Mouse (Mus musculus) layer of hippocampus, postnatal 36 days (tissue): ENCODE results near the gene Tob1. TPM values are rescaled to one million over a fixed set of nuclear protein-coding genes. Genes with fewer than 3 reads are reported as not detected.

Source experiments
- DNase-seq, 2 experiments: peaks; one replicate each; pipeline ENCODE4 v3.0.0; 2022
- total RNA-seq, 2 experiments: library from RNA; stranded (reverse); gene quantifications; 2 replicates each; pipeline ENCODE4 v1.2.3; 2021

Tob1 gene
- total RNA-seq, 2 experiments from 2014 or later: 37.5 to 37.7 TPM

DNA sequence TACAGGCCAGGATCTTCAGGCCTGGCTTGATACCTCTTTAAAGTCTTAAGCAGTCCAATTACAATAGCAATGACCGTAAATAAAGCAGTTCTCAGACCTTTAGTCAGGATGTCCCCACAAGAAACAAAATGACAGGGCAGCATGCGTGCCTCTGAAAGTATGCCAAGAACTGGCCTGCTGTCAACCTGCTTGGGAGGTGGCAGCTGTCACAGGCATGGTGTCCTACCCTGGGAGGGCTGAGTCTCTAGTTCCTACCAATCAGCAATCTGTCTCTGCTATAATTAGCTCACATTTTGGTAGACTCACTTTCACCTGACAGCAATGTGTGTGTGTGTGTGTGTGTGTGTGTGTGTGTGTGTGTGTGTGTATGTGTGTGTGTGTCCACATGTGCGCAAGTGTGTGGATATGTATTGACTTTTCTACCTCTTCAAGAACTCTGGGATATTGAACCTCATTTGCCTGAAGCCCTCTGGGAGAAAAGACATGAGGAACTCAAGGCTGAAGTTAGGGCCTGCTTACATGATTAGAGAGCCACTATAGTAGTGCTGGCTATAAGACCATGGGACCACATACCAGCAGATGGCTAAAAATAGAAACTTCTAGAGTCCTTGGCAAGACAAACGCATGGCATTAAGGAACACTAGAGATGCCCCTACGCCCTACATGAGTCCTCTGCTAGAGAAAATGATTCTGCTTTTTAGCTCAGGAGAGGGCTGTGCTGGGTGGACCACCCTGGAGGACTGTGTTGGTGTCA is 18.1 kb downstream of the Tob1 start:
- DNase-seq: no peak

DNA sequence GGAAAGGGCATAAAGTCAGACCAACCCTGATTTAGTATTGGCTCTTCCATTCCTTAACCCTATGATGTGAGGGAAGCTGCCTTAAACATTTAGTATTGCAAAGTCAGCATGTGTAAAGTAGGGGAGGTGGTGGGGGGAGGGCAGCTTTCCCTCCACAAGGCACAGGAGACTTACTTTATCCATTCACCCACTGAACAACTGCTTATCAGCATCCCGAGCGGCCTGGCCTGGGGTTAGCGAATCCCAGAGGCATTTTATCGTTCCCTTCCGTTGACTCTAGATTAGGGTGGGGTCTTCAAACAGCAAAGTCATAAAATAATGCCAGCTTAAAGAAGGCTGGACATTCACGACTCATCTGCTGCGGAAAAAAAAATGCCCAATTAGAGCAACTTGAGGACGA is 19.0 kb downstream of the Tob1 start:
- no peak for DNase-seq

DNA sequence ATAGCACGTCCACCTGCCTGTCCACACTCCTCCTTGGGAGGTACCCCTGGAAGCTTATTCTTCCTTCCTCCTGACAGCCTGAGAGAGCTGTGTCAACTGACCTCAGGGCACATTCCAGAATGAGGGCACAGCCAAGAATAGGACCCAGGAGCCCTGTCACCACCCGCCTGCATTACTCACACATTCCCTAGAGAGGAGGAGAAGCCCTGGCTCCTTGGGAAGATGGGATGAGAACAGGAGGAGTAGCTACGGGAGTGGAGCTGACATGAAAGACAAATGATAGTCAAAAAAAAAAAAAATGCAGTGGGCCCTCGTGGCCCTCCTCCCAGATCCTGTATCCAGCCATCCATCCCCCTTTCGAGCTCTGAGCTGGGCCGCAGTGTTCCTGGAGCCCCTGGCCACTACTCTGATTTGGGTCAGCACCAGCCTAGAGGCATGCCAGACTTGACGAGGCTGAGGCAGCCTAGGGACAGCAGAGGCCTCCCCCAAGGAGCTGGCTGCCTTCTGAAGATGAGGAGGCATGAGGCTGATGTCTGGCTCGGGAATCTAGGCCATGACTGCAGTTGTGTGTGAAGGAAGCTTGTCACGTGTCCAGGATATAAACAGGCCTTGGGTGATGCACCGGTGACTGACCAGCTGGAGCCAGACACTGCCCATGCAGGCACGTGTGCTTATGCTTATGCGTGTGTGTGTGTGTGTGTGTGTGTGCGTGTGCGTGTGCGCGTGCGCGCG is 20.7 kb downstream of the Tob1 start:
- DNase-seq: no peak

DNA sequence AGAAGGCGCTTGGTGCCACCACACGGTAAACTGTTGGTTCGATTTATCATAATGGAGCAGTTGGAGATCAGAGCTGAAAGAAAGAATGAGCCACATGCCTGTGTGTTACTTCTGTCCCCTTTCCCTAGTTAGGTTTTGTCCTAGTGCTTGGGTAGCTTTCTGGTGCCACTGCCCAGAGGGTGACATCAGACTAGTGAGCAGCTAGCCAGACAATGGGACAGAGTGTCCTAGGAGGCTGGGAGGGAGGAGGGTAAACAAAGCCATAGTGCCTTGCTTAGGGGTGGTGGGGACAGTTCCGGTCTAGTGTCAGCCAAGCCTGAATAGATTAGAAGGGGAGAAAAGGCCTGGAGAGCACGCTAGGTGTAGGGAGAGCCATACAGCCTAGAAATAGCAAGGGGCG is 22.2 kb downstream of the Tob1 start:
- peak in 1 of 2 experiments; percentile 48 for DNase-seq

DNA sequence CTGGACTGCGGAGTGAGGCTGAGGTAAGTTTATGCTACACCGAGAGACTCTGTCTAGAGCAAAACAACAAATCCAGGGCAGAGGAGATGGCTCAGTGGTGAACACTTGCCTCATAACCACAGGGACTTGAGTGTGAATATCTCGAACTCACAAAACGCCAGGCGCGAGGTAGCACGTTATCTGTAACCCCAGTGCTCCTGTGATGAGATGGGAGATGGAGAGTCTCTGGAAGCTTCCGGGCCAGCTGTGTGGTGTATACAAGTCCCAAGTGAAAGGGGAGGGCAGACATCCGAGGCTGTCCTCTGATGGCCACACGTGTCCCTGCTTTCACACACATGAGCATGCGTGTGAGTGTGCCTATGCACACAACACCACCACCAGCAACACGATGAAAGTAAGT is 23.1 kb downstream of the Tob1 start:
- no peak for DNase-seq

DNA sequence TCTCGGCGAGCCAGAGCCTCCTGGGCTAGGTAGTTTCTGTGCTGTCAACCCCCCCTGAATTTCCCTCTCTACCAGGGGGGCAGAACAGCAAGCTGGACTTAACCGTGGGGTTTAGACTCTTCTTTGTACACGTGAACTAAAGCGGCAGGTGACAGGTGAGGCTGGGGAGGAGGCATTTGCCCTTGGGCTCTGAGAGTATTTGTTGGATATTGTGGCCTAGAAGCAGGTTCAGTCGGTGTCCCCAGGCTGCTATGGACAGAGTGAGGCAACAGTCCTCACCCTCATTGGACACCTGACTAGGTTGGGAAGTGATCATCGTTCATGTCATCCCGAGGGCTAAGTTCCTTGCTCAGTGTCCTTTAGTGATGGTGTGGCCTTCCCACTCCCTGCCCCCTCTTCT is 23.6 kb downstream of the Tob1 start:
- DNase-seq: no peak

DNA sequence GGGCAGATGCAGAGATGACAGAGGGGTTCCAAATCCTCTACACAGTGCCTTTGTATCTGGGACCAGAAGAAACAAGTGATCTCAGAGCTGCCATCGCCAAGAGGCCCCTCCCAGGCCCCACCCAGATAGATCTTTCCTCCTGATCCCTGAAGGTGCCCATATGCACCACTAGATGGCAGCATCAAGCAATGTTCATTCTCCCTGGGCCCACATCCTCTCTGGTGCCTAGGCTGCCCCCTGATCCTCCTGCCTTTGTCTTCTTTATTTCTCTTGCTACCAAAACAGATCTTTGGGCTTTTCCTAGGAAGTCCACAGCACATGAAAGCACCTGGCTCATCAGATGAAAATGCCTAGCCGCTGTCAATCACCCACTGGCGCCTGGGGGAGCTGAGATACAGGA is 24.8 kb downstream of the Tob1 start:
- peak; percentile 72 to 76 for DNase-seq

DNA sequence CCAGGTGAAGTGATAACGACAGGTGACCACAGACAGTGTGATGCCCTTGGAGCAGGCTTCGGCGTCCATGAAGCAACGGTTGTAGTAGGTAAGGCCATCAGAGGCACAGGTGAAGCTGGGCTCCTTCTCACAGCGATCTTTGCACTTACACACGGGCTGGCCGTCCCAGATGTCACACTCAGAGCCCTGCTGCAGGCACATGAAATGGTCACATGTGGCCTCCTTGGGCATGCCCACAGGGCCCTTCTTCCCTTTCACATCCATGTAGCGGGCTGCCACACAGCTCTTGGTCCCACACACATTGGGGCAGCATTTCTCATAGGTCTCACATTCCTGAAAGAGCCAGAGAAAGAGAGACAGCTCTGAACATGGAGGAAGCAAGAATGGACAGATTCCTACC is 27.5 kb downstream of the Tob1 start:
- no peak for DNase-seq

DNA sequence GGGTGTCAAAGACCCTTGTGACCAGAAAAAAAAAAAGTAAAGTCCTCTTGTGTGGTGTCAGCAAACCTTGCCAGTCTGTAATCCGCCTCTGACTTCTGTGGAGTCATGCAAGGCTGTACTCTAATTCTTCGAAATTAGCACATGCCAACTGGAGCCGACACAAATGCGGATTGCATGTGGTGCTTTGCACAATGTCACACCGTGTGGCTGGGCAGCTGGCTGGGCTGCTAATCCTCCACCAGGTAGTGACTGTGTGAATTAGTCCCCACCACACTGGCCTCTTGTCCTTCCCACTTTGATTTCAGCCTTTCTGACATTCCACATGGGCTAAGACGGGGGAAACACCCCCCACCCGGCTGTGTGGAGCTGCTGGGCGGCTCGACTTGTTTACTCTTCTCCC is 28.5 kb downstream of the Tob1 start:
- DNase-seq: no peak

DNA sequence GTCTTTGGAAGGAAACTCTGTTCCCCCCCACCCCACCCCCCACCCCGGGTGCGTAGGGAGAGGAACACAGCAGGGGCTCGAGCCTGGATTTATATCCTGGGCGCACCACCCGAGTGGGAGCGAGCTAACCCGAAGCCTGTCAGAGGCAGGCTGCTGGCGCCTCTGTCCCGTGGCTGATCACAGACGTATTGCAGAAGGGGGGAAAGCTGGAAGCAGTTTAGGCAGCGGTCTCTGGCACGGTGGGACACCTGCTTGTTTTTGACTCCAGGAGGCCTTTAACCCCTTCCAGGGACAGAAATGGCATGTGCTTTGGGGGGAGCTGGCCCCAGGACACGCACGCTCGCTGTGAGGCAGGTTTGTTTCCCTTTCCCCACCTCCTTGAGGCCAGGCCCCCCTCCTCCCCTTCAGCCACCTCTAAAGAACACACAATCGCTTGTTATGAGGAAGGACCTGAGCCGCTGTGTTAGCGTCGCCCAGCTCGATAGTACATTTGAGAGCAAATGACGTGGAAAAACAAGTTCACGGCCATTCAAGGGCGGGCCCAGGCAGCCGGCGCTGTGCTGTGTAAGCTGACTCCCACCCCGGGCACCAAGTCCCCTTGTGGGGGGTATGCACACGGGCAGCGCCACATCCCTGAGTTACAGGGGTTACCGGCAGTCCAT is 31.6 kb downstream of the Tob1 start:
- no peak for DNase-seq

DNA sequence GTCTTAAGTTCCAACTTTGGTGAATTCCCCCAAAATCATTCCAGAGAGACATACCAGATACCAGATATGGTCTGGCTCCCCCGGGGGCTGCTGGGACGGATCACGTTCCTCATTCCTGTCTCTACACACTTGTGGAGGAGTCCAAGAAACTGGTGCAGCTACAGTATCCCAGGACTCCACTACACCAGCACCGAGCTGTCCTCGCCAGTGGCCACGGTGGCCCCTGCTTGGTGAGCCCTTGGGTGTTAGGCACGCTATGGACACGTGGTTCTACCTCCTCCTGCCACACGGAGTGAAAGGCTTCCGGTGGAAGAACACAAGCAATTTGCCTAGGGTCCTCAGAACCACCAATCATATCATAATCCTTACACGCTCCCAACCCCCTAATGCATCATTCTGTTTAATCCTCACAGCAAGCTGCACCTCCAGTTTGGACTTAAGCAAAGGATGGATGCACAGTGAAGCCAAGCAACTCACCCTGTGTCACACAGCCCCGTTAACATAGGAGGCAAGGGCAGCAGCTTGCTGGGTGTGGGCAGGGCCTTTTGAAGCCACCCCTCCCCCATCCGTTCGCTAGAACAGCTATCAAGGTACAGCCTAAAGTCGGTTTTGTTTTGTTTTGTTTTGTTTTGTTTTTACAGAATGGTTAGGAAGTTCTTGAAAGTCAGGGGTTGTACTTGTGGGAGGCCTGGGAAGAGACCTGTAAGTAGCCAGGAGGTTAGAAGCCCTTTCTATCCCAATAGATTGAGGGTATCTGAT is 32.3 kb downstream of the Tob1 start:
- no peak for DNase-seq

DNA sequence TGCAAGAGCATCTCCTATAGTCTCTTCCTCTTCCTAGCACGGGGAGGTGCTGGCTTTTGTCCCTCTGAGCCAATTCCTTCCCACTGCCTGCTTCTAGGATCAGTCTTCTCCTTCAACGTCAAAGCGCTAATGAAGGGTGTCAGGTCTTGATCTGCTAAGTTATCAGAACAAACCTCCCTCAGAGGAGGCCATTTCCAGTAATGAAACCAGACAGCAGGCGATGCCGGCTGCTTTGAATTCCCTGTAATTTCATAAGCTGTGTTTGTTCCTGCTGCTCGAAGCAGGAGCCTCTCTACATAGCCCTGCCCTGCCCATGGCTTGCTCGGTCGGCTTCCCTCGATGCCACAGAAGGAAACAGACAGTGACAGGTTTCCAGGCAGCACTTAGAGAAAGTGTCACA is 33.1 kb downstream of the Tob1 start:
- no peak for DNase-seq

DNA sequence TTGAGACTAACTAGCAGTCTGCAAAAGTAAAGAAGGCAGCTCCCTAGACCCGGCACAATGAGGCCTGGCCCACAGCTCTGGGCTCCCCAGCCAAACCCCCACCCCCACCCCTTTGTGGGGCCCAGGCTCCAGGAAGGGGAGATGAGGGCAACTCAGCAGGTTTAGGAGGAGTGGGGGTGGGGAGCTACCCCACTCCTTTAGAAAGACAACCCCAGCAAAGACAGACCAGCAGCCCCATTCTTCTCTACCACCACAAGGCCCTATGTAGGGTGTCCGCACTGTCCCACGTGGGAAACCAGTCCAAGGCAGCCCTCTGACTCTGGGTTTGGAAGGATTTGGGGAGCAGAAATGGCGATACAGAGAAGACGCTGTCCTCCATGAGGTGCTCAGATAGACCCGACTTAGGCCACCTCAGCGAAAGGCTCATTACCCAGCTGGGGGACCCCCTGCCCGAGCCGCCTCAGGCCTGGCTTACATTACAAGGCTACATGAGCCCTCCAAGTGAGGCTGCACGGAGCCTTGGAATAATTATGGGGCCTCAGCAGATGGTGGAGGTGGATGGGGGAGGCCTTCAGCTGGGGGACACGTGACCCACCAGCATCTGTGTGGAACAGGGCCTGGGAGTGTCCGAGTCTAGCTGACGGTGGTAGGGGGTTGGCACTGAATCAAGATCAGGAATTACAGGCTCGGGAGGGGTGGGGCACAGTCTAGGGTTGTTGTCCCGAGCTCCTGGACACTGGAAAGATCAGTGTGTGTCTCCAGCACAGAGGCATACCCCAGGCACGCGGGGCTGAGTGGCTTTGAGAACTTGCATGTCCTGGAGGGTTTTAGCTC is 34.9 kb downstream of the Tob1 start, which contains the start of gene Wfikkn2:
Wfikkn2 (minus strand) TSS at position 51 of the 834 bp plus-strand sequence.
- no peak for DNase-seq

DNA sequence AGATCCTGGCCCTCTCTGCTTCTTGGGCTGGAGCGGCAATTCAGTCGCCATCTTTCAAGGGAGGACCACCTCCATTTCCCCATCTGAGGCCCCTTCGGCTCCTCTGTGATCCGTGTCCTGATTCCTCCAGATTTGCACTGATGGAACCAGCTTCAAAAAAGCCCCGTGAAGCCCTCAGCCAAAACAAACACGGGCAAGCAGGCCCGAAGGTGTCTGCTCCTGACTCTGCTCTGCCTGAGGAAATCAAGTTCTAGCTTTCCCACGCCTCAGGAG is 35.5 kb downstream of the Tob1 start:
- DNase-seq: no peak

DNA sequence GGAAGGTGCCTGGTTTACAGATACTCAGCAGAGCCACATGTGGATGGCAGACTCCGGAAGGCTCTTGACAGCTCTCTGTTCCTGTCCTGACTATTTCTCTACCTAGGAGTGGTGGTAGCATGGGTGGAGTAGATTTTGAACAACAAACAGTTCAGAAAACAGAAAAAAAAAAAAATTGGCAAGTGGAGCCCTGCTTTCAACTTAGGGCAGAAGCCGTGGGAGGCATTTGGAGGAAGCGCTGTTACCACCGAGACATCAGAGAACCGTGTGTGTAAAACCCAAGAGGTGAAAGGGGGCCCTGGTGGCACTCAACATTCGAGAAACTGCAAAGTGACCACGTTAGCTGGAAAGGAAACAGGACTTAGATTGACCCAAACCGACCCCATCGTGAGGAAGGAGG is 41.9 kb downstream of the Tob1 start:
- DNase-seq: no peak

DNA sequence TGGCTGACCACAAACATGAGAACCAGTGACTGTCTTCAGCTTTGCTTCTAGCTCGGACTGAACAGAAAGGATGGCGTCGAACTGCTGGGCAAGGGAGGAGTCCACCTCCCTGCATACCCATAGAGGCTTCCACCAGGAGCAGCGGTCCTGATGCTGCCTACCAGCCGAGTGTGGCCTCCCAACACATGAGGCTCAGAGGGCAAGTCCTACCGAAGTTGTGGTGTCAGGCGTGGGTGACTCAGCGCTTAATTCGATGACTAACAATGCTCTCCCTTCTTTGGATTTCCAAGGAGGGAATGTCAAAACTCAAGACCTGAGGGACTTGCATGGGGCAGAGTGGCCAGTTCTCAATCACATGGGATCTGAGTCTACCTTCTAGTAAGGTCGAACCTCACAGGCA is 42.4 kb downstream of the Tob1 start:
- DNase-seq: no peak

DNA sequence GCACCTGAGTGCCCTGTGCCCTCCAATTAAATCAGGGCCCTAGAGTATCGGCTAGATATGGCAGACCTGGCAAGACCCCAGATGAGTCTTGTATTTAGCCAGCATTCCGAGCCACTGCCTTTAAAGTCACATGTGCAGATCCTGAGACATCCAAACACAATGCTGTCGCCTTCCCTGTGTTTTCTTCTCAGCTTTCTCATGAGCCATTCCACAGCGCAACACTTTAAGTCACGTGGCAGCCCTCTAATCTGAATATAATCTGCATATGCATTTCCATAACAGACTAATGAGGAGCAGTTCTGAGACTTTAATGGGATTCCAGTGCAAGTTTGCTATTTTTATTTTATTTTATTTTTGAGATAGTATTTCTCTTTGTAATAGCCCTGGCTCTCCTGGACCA is 44.5 kb downstream of the Tob1 start:
- DNase-seq: no peak

DNA sequence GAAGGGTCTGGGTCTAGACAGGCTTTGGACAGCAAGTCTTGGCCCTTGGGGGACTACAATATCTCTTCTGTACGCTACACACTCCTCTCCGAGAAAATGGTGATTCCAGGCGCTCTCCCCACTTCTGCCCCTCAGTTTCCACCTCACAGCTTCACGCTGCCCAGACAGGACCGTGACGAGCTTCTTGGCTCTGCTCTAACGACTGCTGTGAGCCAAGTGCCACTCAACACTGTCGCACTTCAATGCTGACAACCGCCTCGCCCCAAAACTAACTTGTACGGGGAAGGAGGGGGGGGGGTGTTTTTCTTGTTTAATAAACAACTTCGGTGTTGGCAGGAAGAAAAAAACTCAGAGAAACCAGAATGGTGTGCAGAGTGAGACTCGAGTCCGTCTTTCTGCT is 46.7 kb downstream of the Tob1 start:
- DNase-seq: no peak

DNA sequence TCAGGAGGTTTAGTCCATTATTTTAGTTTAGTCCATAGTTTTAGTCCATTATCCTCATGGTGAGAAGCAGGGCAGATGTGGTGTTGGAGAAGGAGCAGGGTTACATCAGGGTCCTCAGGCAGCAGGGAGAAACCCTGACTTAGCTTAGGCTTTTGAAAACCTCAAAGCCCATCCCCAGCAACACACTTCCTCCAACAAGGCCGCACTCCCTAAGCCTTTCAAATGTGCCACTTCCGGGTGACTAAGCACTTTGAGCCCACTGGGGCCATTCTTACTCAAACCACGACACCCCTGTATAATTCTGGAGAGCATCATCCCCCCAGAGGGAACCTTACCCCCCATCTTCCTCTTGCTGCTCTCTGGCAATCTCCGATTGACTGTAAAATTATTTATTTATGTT is 48.6 kb downstream of the Tob1 start:
- DNase-seq: no peak

DNA sequence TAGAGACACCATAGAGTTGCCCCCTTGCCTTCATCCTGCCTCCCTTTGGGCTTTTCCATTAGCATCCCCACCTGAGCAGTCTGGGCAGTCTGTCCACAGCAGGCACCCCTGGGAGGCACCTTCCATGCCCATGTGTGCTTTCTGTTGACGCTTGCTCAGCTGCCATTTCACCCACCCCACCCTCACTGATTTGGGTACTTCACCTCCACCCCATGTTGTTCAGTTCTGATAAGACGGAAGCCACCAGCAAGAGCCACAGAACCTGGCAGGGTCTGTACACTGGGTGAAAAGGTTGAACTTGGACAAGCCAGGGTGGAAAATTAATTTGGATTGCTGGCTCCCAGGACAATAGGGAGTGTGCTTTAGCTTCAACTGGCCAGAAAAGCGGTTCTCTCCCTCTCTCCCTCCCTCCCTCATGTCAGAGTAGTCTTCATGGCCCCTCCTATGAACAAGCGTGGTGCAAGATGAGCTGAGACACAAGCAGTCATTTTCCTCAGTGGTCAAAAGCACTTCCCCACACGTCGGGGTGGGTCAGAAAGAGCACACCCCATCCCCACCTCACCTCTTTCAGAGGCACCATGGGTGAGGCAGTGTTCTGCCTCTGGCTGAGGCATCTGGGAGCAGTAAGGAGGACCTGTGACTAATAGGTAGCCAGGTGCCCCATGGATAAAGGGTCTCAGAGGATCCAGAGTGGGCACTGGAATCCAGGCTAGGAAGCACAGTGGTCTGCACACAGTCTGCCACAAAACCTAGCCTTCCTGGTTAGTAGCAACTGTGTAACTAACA is 50.5 kb downstream of the Tob1 start:
- DNase-seq: no peak
